Mouse (Mus musculus): ENCODE data around the gene Olfr574.
A peak's percentile ranks its signal among the peaks of the same experiment; 100 is the strongest.

Olfr574 gene

GRCm38 (mm10) chr7:102948167-102948566, at the start of gene Olfr574:
Gene Olfr574 (plus strand): TSS chr7:102948467.
- no peak for DNase-seq (ENCODE audit: low read depth, low spot score)

- no peak for DNase-seq (ENCODE audit: low read depth, low spot score)
Measured at GRCm38 (mm10) chr7:102915261-102915660, 33.0 kb upstream of the Olfr574 start.

GRCm38 (mm10) chr7:102916405-102916804, 31.9 kb upstream of the Olfr574 start:
- DNase-seq (ENCODE audit: low read depth, low spot score): no peak

GRCm38 (mm10) chr7:102917032-102917875, 31.0 kb upstream of the Olfr574 start, which contains the start of gene Olfr571:
Gene Olfr571 (minus strand): TSS chr7:102917536.
- no peak for DNase-seq (ENCODE audit: low read depth, low spot score)

GRCm38 (mm10) chr7:102919632-102920031, 28.6 kb upstream of the Olfr574 start:
- peak; percentile 72 for DNase-seq (ENCODE audit: low read depth, low spot score)

GRCm38 (mm10) chr7:102924109-102924508, 24.2 kb upstream of the Olfr574 start, which contains the start of gene Olfr572:
Gene Olfr572 (plus strand): TSS chr7:102924409.
- DNase-seq (ENCODE audit: low read depth, low spot score): no peak

- no peak for DNase-seq (ENCODE audit: low read depth, low spot score)
Measured at GRCm38 (mm10) chr7:102927105-102927504, 21.2 kb upstream of the Olfr574 start.

- no peak for DNase-seq (ENCODE audit: low read depth, low spot score)
Measured at GRCm38 (mm10) chr7:102942475-102942874, 5.8 kb upstream of the Olfr574 start, which contains the start of gene Olfr573-ps1. Gene Olfr573-ps1 (minus strand): TSS chr7:102942575.

GRCm38 (mm10) chr7:102943417-102943816, 4.8 kb upstream of the Olfr574 start:
- DNase-seq (ENCODE audit: low read depth, low spot score): no peak

- DNase-seq (ENCODE audit: low read depth, low spot score): no peak
Measured at GRCm38 (mm10) chr7:102950732-102951131, 2.5 kb downstream of the Olfr574 start.

GRCm38 (mm10) chr7:102958137-102958536, 9.9 kb downstream of the Olfr574 start:
- no peak for DNase-seq (ENCODE audit: low read depth, low spot score)

- DNase-seq (ENCODE audit: low read depth, low spot score): no peak
Measured at GRCm38 (mm10) chr7:102958593-102958992, 10.3 kb downstream of the Olfr574 start, which contains the start of gene Olfr575. Gene Olfr575 (minus strand): TSS chr7:102958775.

- no peak for DNase-seq (ENCODE audit: low read depth, low spot score)
Measured at GRCm38 (mm10) chr7:102962360-102962759, 14.1 kb downstream of the Olfr574 start, which contains the start of gene Olfr576. Gene Olfr576 (plus strand): TSS chr7:102962660.

GRCm38 (mm10) chr7:102974399-102974798, 26.1 kb downstream of the Olfr574 start:
- DNase-seq (ENCODE audit: low read depth, low spot score): no peak

- no peak for DNase-seq (ENCODE audit: low read depth, low spot score)
Measured at GRCm38 (mm10) chr7:102975843-102976242, 27.6 kb downstream of the Olfr574 start, which contains the start of gene Olfr577. Gene Olfr577 (minus strand): TSS chr7:102975943.

GRCm38 (mm10) chr7:102989224-102989623, 41.0 kb downstream of the Olfr574 start, which contains the start of gene Olfr578:
Gene Olfr578 (minus strand): TSS chr7:102989324.
- no peak for DNase-seq (ENCODE audit: low read depth, low spot score)

All from 3T3-L1 (cell line).